Mouse (Mus musculus) cerebellum, adult 2 months (tissue): ENCODE results near the gene Ccne1. TPM values are rescaled to one million over a fixed set of nuclear protein-coding genes. Genes with fewer than 3 reads are reported as not detected.

Experiments used
- DNase-seq, 2 experiments: peaks; one replicate each; pipeline ENCODE4 v3.0.0; 2021
- H3K27ac ChIP-seq: fragments of 200-500 bp; 2 replicates; pipeline ENCODE4 v1.5.1; 2012; ENCODE audit warnings: low read length, control low read depth, inconsistent platforms; ENCODE audit not compliant: insufficient read depth
- H3K27me3 ChIP-seq: fragments of 200-500 bp; 2 replicates; pipeline ENCODE4 v1.6.1; 2012; ENCODE audit warnings: inconsistent platforms, mild to moderate bottlenecking, low read length, moderate library complexity; ENCODE audit not compliant: control insufficient read depth, insufficient read depth
- H3K4me1 ChIP-seq: fragments of 200-500 bp; 2 replicates; pipeline ENCODE4 v1.6.1; 2011; ENCODE audit warnings: low read length; ENCODE audit not compliant: control insufficient read depth, insufficient read depth
- H3K4me3 ChIP-seq: fragments of 200-500 bp; replicated peaks from 2 replicates; pipeline ENCODE3; 2011; ENCODE audit warnings: mild to moderate bottlenecking, low read depth, low read length, control low read depth; ENCODE audit not compliant: insufficient read depth
- CTCF ChIP-seq: fragments of 200-500 bp; IDR thresholded peaks from 2 replicates; pipeline ENCODE4 v1.5.1; 2011; ENCODE audit warnings: low read depth, mild to moderate bottlenecking, control low read depth, low read length, moderate library complexity, borderline replicate concordance; ENCODE audit not compliant: insufficient read depth
- POLR2A ChIP-seq: fragments of 200-500 bp; IDR thresholded peaks from 2 replicates; pipeline ENCODE4 v1.6.1; 2011; ENCODE audit warnings: low read length, control low read depth, borderline replicate concordance; ENCODE audit not compliant: insufficient read depth
- WGBS: fragments of 180-500 bp; shearing (Covaris S2); methylation state at CpG from one replicate; pipeline ENCODE4 v1.1.7; 2018; 5-methylcytosine and 5-hydroxymethylcytosine counted together
- polyA plus RNA-seq: library from polyadenylated mRNA; depleted of rRNA; stranded (reverse); fragments of >200 nt; gene quantifications from 2 replicates; pipeline ENCODE4 v1.2.3, GENCODE M21; 2012

Gene Ccne1
- polyA plus RNA-seq, 1 experiment: 20.3 TPM

- no peak for TF ChIP-seq CTCF
- TF ChIP-seq POLR2A: no peak
- peaks cover 3% of the 10 kb centered on the region; the same call in 1 of the 2 replicates for H3K4me1 ChIP-seq
- no peaks in the 10 kb centered on the region for H3K27me3 ChIP-seq
- 35% methylated on average over 10 of the region's 10 CpGs for WGBS
- H3K27ac ChIP-seq: peak overlapping the region; percentile 71
- DNase-seq: no peak
- peak overlapping the region; percentile 88 for H3K4me3 ChIP-seq
These were observed 912 bp upstream of the Ccne1 start for GRCm38 (mm10) chr7:38108260-38108632.

GRCm38 (mm10) chr7:38106711-38107311 is 523 bp downstream of the Ccne1 start:
- no peak overlapping the region for H3K27ac ChIP-seq
- H3K4me1 ChIP-seq: peaks cover 3% of the 10 kb centered on the region; the same call in 1 of the 2 replicates
- TF ChIP-seq POLR2A: no peak
- no peak for TF ChIP-seq CTCF
- WGBS: under 1% methylated on average over 47 of the region's 47 CpGs
- peak; percentile 59 to 62 for DNase-seq
- H3K27me3 ChIP-seq: no peaks in the 10 kb centered on the region
- H3K4me3 ChIP-seq: peak overlapping the region; percentile 88

GRCm38 (mm10) chr7:38105379-38105778 is 2.0 kb downstream of the Ccne1 start:
- no peak for TF ChIP-seq CTCF
- no peak for TF ChIP-seq POLR2A
- DNase-seq: no peak
- 82% methylated on average over 3 of the region's 3 CpGs for WGBS
- Histone ChIP-seq H3K4me3 (no peak overlapping the region), H3K27ac (no peak overlapping the region), H3K4me1 (peaks cover 3% of the 10 kb centered on the region; the same call in 1 of the 2 replicates), H3K27me3 (no peaks in the 10 kb centered on the region)

- TF ChIP-seq CTCF: no peak
- TF ChIP-seq POLR2A: no peak
- Histone ChIP-seq H3K27me3 (no peaks in the 10 kb centered on the region), H3K4me3 (no peak overlapping the region), H3K27ac (no peak overlapping the region), H3K4me1 (peaks cover 3% of the 10 kb centered on the region; the same call in 1 of the 2 replicates)
- DNase-seq: no peak
- 80% methylated on average over 5 of the region's 5 CpGs for WGBS
These were observed 3.2 kb downstream of the Ccne1 start for GRCm38 (mm10) chr7:38104097-38104496.

GRCm38 (mm10) chr7:38094353-38094752 is 13.0 kb downstream of the Ccne1 start:
- TF ChIP-seq CTCF (no peak), POLR2A (no peak)
- Histone ChIP-seq H3K27ac (peak overlapping the region; percentile 43; the same call in 1 of the 2 replicates), H3K27me3 (no peaks in the 10 kb centered on the region), H3K4me3 (no peak overlapping the region), H3K4me1 (no peaks in the 10 kb centered on the region)
- DNase-seq: no peak
- 85% methylated on average over 6 of the region's 6 CpGs for WGBS

- H3K27ac ChIP-seq: no peak overlapping the region
- DNase-seq: no peak
- WGBS: 47% methylated on average over 2 of the region's 2 CpGs
These were observed 14.2 kb downstream of the Ccne1 start for GRCm38 (mm10) chr7:38093101-38093500.

GRCm38 (mm10) chr7:38089930-38090675 is 17.2 kb downstream of the Ccne1 start:
- 79% methylated on average over 7 of the region's 7 CpGs for WGBS
- no peaks in the 10 kb centered on the region for H3K27me3 ChIP-seq

More at GRCm38 (mm10) chr7:38093101-38093500, 14.2 kb downstream of the Ccne1 start:
- Histone ChIP-seq H3K4me3 (no peak overlapping the region), H3K4me1 (no peaks in the 10 kb centered on the region), H3K27me3 (no peaks in the 10 kb centered on the region)
- TF ChIP-seq CTCF: no peak
- no peak for TF ChIP-seq POLR2A

More at GRCm38 (mm10) chr7:38089930-38090675, 17.2 kb downstream of the Ccne1 start:
- DNase-seq: no peak
- H3K4me3 ChIP-seq: no peak overlapping the region
- H3K4me1 ChIP-seq: no peaks in the 10 kb centered on the region
- H3K27ac ChIP-seq: no peak overlapping the region
- TF ChIP-seq CTCF (no peak), POLR2A (no peak)
